Comparison of ENCODE assay signal across 19 mouse cellular contexts in the genomic region with DNA sequence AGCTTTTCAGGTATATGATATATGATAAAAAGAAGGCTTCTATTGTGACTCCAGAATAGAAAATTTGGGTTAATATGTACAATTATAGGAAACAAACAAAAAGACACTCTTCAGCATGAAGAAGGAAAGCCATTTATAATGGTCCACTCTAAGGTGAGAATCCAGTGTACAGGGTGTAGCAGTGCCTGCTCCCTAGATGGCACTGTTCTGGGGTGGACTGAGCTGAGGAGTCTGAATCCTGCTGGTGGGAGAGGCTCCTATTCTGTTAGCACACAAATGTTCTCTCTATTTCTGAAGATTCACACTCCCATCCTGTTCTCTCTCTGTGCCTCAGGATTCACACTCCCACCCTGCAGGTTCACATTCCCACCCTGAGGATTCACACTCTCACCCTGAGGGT.
DNase-seq lines count a peak whose midpoint lies in the region; ATAC-seq and TF ChIP-seq lines count a peak whose summit lies in the region.
"Had no signal": no experiment of that assay in that cellular context is flagged by ENCODE, and none has a peak within 500 bp of the region (broad histone marks: within the 10 kb centered on the region; RNA-seq: fewer than 3 reads in every experiment).

No protein-coding gene starts in this region.

- peak; percentile 51 for TF ChIP-seq CTCF in kidney, adult 2 months (conservative IDR thresholded peaks at IDR 0.05; ENCODE audit: insufficient read depth, insufficient read length, low read depth, low read length)
- 0 out of 2 replicates have a peak, but pooled peaks have one; percentile 21 for TF ChIP-seq CTCF in lung, embryonic 14.5 days (IDR thresholded peaks at IDR 0.05; ENCODE audit: low read depth)
- peak; percentile 58 for TF ChIP-seq CTCF in ES-Bruce4 (IDR thresholded peaks at IDR 0.05; ENCODE audit: low read depth, low read length)
- TF ChIP-seq CTCF in brain, embryonic 14.5 days (IDR thresholded peaks at IDR 0.05; ENCODE audit: borderline replicate concordance, extremely low read depth, insufficient read depth, insufficient read length), result peak; percentile 31; the same call in 1 of the 2 replicates

- no peak for ATAC-seq in lung, embryonic 14.5 days (ENCODE audit: insufficient read depth)
- ATAC-seq in erythroid progenitor cell, adult 5-6 weeks (replicated peaks; ENCODE audit: low FRiP score, poor library complexity, severe bottlenecking), result no peak
- no peak for ATAC-seq in monocyte, adult 5-6 weeks (replicated peaks; ENCODE audit: insufficient number of reproducible peaks, low FRiP score, low TSS enrichment, poor library complexity, severe bottlenecking)
- ATAC-seq: CD4-positive, CD25-positive, alpha-beta regulatory T cell, adult 4 months had no signal

- no peak overlapping the region for H3K4me2 ChIP-seq in lung, embryonic 14.5 days
- H3K4me2 ChIP-seq: hindbrain, embryonic 14.5 days; lung, embryonic 15.5 days; neural tube, embryonic 13.5 days had no signal

- TF ChIP-seq POLR2A in kidney, adult 2 months (IDR thresholded peaks at IDR 0.05; ENCODE audit: low read depth, low read length), result no peak
- no peak for TF ChIP-seq POLR2A in ES-Bruce4 (IDR thresholded peaks at IDR 0.05; ENCODE audit: insufficient read depth, low read length)
- TF ChIP-seq POLR2A in brain, embryonic 14.5 days (IDR thresholded peaks at IDR 0.05; ENCODE audit: borderline replicate concordance, extremely low read depth, insufficient read depth, insufficient read length, poor library complexity, severe bottlenecking), result no peak

- TF ChIP-seq EP300 in ES-Bruce4 (IDR thresholded peaks at IDR 0.05; ENCODE audit: insufficient read depth, low read depth, low read length), result no peak

- no peaks in the 10 kb centered on the region for H3K27me3 ChIP-seq in kidney, adult 2 months (replicated peaks; ENCODE audit: control insufficient read depth, insufficient read depth, low read length)
- H3K27me3 ChIP-seq in lung, embryonic 14.5 days (ENCODE audit: insufficient read depth, low read length), result no peaks in the 10 kb centered on the region
- no peaks in the 10 kb centered on the region for H3K27me3 ChIP-seq in ES-Bruce4 (ENCODE audit: control insufficient read depth, insufficient read depth, low read length, poor library complexity, severe bottlenecking)
- H3K27me3 ChIP-seq: lung, embryonic 15.5 days; neural tube, embryonic 13.5 days had no signal

- no peak overlapping the region for H3K27ac ChIP-seq in kidney, adult 2 months (ENCODE audit: insufficient read depth, low read depth, low read length)
- no peak overlapping the region for H3K27ac ChIP-seq in lung, embryonic 14.5 days (ENCODE audit: low read depth)
- no peak overlapping the region for H3K27ac ChIP-seq in ES-Bruce4 (ENCODE audit: insufficient read depth, low read length)
- H3K27ac ChIP-seq: forebrain, embryonic 10.5 days; hindbrain, embryonic 14.5 days; lung, embryonic 15.5 days; neural tube, embryonic 13.5 days had no signal

- H3K4me1 ChIP-seq in kidney, adult 2 months (ENCODE audit: control insufficient read depth, insufficient read depth, low read length), result peaks cover 7% of the 10 kb centered on the region; the same call in 1 of the 2 replicates
- no peaks in the 10 kb centered on the region for H3K4me1 ChIP-seq in lung, embryonic 14.5 days (ENCODE audit: insufficient read depth)
- H3K4me1 ChIP-seq in ES-Bruce4 (ENCODE audit: control insufficient read depth, insufficient read depth, low read length), result no peaks in the 10 kb centered on the region
- H3K4me1 ChIP-seq: megakaryocyte, embryonic 14.5 days had no signal

- H3K4me3 ChIP-seq in kidney, adult 2 months (ENCODE audit: insufficient read depth, low read depth, low read length), result no peak overlapping the region
- H3K4me3 ChIP-seq in lung, embryonic 14.5 days (ENCODE audit: low read depth, low read length), result no peak overlapping the region
- H3K4me3 ChIP-seq in ES-Bruce4 (ENCODE audit: low read depth, low read length), result no peak overlapping the region
- H3K4me3 ChIP-seq: forebrain, embryonic 10.5 days; lung, embryonic 15.5 days; megakaryocyte, embryonic 14.5 days; neural tube, embryonic 13.5 days had no signal

- H3K9ac ChIP-seq in lung, embryonic 14.5 days, result no peak overlapping the region
- no peak overlapping the region for H3K9ac ChIP-seq in ES-Bruce4 (ENCODE audit: low read depth, poor library complexity, severe bottlenecking)
- H3K9ac ChIP-seq: hindbrain, embryonic 14.5 days; lung, embryonic 15.5 days; neural tube, embryonic 13.5 days had no signal

- H3K9me3 ChIP-seq in lung, embryonic 14.5 days (ENCODE audit: low read depth, low read length), result no peaks in the 10 kb centered on the region
- no peaks in the 10 kb centered on the region for H3K9me3 ChIP-seq in ES-Bruce4 (replicated peaks; ENCODE audit: control insufficient read depth, insufficient read depth, low read length, poor library complexity, severe bottlenecking)
- H3K9me3 ChIP-seq: forebrain, embryonic 10.5 days; lung, embryonic 15.5 days; megakaryocyte, embryonic 14.5 days; neural tube, embryonic 13.5 days had no signal

- no peaks in the 10 kb centered on the region for H3K36me3 ChIP-seq in kidney, adult 2 months (ENCODE audit: control insufficient read depth, insufficient read depth, low read length)
- H3K36me3 ChIP-seq in lung, embryonic 14.5 days (ENCODE audit: insufficient read depth), result no peaks in the 10 kb centered on the region
- H3K36me3 ChIP-seq in ES-Bruce4 (ENCODE audit: control insufficient read depth, insufficient read depth, low read length, poor library complexity, severe bottlenecking), result no peaks in the 10 kb centered on the region
- H3K36me3 ChIP-seq: forebrain, embryonic 10.5 days; lung, embryonic 15.5 days; neural tube, embryonic 13.5 days had no signal

- no peak for DNase-seq in kidney, adult 2 months
- DNase-seq in kidney, adult 18-20 months, result no peak
- DNase-seq in lung, embryonic 14.5 days, result no peak
- no peak for DNase-seq in lung, postnatal 25 days (ENCODE audit: low spot score)
- DNase-seq in brain, embryonic 14.5 days (ENCODE audit: low read depth), result no peak
- DNase-seq: adrenal gland, postnatal 25 days; cerebellum, adult 9-10 months; gastrocnemius, postnatal 10 days; heart, postnatal 14 days; right cerebral cortex, postnatal 14 days had no signal
